Mouse (Mus musculus) bone marrow, adult 2 months (tissue): ENCODE measurements around the gene Dhx16. TPM values are rescaled to one million over a fixed set of nuclear protein-coding genes. Genes with fewer than 3 reads are reported as not detected.
A peak's percentile ranks its signal among the peaks of the same experiment; 100 is the strongest.

Source experiments
- H3K27ac ChIP-seq: fragments of 200-500 bp; 2 replicates; pipeline ENCODE4 v1.5.1; 2012; ENCODE audit warnings: low read depth, mild to moderate bottlenecking, control low read depth, inconsistent platforms, low read length; ENCODE audit not compliant: control insufficient read depth, poor library complexity, insufficient read depth
- H3K4me1 ChIP-seq: fragments of 200-500 bp; 2 replicates; pipeline ENCODE4 v1.6.1; 2011; ENCODE audit warnings: low read length; ENCODE audit not compliant: control insufficient read depth, insufficient read depth
- H3K4me3 ChIP-seq: fragments of 200-500 bp; replicated peaks from 2 replicates; pipeline ENCODE3; 2011; ENCODE audit warnings: mild to moderate bottlenecking, low read depth, low read length, control low read depth; ENCODE audit not compliant: control insufficient read depth
- CTCF ChIP-seq: fragments of 200-500 bp; IDR thresholded peaks from 2 replicates; pipeline ENCODE4 v1.5.1; 2011; ENCODE audit warnings: low read length, control low read depth; ENCODE audit not compliant: control insufficient read depth, insufficient read depth
- POLR2A ChIP-seq: fragments of 200-500 bp; IDR thresholded peaks from 2 replicates; pipeline ENCODE4 v1.6.1; 2011; ENCODE audit warnings: low read depth, mild to moderate bottlenecking, control low read depth, low read length, borderline replicate concordance; ENCODE audit not compliant: control insufficient read depth
- WGBS: fragments of 180-500 bp; shearing (Covaris S2); methylation state at CpG from one replicate; pipeline ENCODE4 v1.1.7; 2018; 5-methylcytosine and 5-hydroxymethylcytosine counted together
- polyA plus RNA-seq: library from polyadenylated mRNA; stranded (reverse); fragments of >200 nt; gene quantifications from 2 replicates; pipeline ENCODE4 v1.2.4, GENCODE M21; 2011; ENCODE audit warnings: low replicate concordance; ENCODE audit not compliant: missing spikeins, insufficient read depth, insufficient read length

Dhx16 gene
- polyA plus RNA-seq, 1 experiment, result 234 TPM

GRCm38 (mm10) chr17:35842006-35842405 is 37.6 kb upstream of the Dhx16 start:
- TF ChIP-seq POLR2A, result no peak
- no peak for TF ChIP-seq CTCF
- Histone ChIP-seq H3K27ac (peak overlapping the region; percentile 74), H3K4me1 (no peaks in the 10 kb centered on the region; the same call in 1 of the 2 replicates), H3K4me3 (peak overlapping the region; percentile 71)
- 6% methylated on average over 11 of the region's 11 CpGs for WGBS

DNA sequence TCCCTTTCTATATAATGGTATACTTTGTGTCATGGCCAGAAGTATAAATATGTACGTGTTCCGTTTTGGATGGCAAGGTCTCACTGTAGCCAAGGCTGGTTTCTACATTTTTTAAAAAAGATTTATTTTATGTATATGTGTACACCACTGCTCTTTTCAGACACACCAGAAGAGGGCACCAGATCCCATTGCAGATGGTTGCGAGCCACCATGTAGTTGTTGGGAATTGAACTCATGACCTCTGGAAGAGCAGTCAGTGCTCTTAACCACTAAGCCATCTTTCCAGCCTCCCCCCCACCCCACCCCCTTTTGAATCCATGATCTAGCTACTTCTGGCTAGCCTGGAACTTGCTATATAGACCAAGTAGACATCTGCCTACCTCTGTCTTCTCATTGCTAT is 36.1 kb upstream of the Dhx16 start:
- no peak overlapping the region for H3K4me3 ChIP-seq
- 92% methylated on average over 3 of the region's 3 CpGs for WGBS
- no peak overlapping the region for H3K27ac ChIP-seq
- peak; percentile 15; the same call in 1 of the 2 replicates for TF ChIP-seq CTCF
- no peak for TF ChIP-seq POLR2A
- no peaks in the 10 kb centered on the region; the same call in 1 of the 2 replicates for H3K4me1 ChIP-seq

DNA sequence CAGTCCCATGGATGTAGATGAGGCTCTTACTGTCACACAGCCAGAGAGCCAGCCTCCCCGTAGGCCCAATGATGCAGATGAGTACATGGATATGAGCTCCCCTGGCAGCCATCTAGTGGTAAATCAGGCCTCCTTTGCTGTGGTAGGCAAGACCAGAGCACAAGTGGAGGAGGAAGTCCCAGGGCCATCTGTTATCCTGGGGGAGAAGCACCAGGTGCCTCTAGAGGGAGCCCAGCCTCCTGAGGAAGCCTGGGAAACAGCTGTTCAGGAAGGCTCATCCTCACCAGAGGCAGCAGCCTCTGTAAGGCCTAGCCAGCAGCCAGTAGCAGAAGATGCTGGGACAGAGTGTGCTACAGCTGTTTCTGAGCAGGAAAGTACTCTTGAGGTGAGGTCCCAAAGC is 31.5 kb upstream of the Dhx16 start:
- TF ChIP-seq CTCF (no peak), POLR2A (no peak)
- WGBS, result 27% methylated on average over 1 of the region's 1 CpGs
- no peaks in the 10 kb centered on the region; the same call in 1 of the 2 replicates for H3K4me1 ChIP-seq
- H3K4me3 ChIP-seq, result no peak overlapping the region
- H3K27ac ChIP-seq, result no peak overlapping the region; the same call in 1 of the 2 replicates

- WGBS, result 52% methylated on average over 3 of the region's 3 CpGs
- Histone ChIP-seq H3K4me1 (no peaks in the 10 kb centered on the region; the same call in 1 of the 2 replicates), H3K27ac (peak overlapping the region; percentile 38; the same call in 1 of the 2 replicates), H3K4me3 (no peak overlapping the region)
- TF ChIP-seq CTCF (no peak), POLR2A (no peak)
Measured at GRCm38 (mm10) chr17:35850974-35851373, 28.6 kb upstream of the Dhx16 start.

- no peak overlapping the region for H3K27ac ChIP-seq
- H3K4me1 ChIP-seq, result no peaks in the 10 kb centered on the region; the same call in 1 of the 2 replicates
- WGBS, result 68% methylated on average over 1 of the region's 1 CpGs
- TF ChIP-seq CTCF (no peak), POLR2A (no peak)
- no peak overlapping the region for H3K4me3 ChIP-seq
Measured at GRCm38 (mm10) chr17:35859371-35859770, 20.2 kb upstream of the Dhx16 start.

DNA sequence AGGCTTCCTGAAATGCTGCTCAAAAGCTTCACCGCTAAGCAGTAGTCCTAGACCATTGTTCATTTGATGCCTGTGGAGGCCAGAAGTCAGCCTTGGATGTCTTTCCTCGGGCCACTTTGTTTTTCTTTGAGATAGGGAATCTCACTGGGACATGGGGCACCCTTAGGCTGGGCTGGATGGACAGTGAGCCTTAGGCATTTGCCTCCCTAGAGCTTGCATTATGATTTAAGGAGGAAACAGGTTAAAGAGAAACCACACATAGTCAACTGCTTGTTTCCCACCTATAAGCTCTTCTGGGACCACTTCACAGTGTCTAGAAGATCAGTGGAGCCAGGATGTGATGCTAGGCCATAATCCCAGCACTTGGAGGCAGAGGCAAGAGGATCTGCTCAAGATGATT is 19.8 kb upstream of the Dhx16 start:
- Histone ChIP-seq H3K27ac (no peak overlapping the region), H3K4me3 (no peak overlapping the region), H3K4me1 (peaks cover under 1% of the 10 kb centered on the region; the same call in 1 of the 2 replicates)
- TF ChIP-seq POLR2A, result no peak
- no peak for TF ChIP-seq CTCF
- WGBS, result 75% methylated on average over 2 of the region's 2 CpGs

GRCm38 (mm10) chr17:35860831-35861197 is 18.8 kb upstream of the Dhx16 start:
- Histone ChIP-seq H3K4me1 (peaks cover 1% of the 10 kb centered on the region; the same call in 1 of the 2 replicates), H3K4me3 (peak overlapping the region; percentile 76), H3K27ac (peak overlapping the region; percentile 23)
- TF ChIP-seq CTCF (no peak), POLR2A (no peak)
- 9% methylated on average over 12 of the region's 12 CpGs for WGBS

- H3K4me3 ChIP-seq, result peak within 1 kb of the TSS; percentile 76
- peak within 1 kb of the TSS; percentile 23 for H3K27ac ChIP-seq
- peaks cover 1% of the 10 kb centered on the region; the same call in 1 of the 2 replicates for H3K4me1 ChIP-seq
- TF ChIP-seq POLR2A (peak; percentile 66; the same call in 1 of the 2 replicates), CTCF (peak; percentile 30; the same call in 1 of the 2 replicates)
- WGBS, result under 1% methylated on average over 47 of the region's 47 CpGs
Measured at GRCm38 (mm10) chr17:35861198-35861857, 18.3 kb upstream of the Dhx16 start, which contains the start of gene Nrm. Gene Nrm, plus strand, starts transcription at chr17:35861318.
